Mouse (Mus musculus) intestine, embryonic 15.5 days (tissue): ENCODE data around the gene Adgre5. TPM values are rescaled to one million over a fixed set of nuclear protein-coding genes. Genes with fewer than 3 reads are reported as not detected.
A peak's percentile ranks its signal among the peaks of the same experiment; 100 is the strongest.

Experiments used
- ATAC-seq: fragments of 200-750 bp; cut with Nextera tagmentation; 2 replicates; pipeline ENCODE4 v1.8.0; 2017; ENCODE audit warnings: moderate TSS enrichment, moderate library complexity
- H3K27ac ChIP-seq: fragments of 300-500 bp; sonication (generic); 2 replicates; pipeline ENCODE4 v1.5.1; 2015; ENCODE audit warnings: mild to moderate bottlenecking, inconsistent platforms
- H3K27me3 ChIP-seq: fragments of 300-500 bp; sonication (generic); replicated peaks from 2 replicates; pipeline ENCODE4 v1.6.1; 2015; ENCODE audit warnings: inconsistent platforms
- H3K36me3 ChIP-seq: fragments of 300-500 bp; sonication (generic); 2 replicates; pipeline ENCODE4 v1.6.1; 2015; ENCODE audit warnings: inconsistent platforms
- H3K4me1 ChIP-seq: fragments of 300-500 bp; sonication (generic); replicated peaks from 2 replicates; pipeline ENCODE4 v1.6.1; 2015; ENCODE audit warnings: inconsistent platforms
- H3K4me2 ChIP-seq: fragments of 300-500 bp; sonication (generic); replicated peaks from 2 replicates; pipeline ENCODE4 v1.6.1; 2015; ENCODE audit warnings: mild to moderate bottlenecking, inconsistent platforms
- H3K4me3 ChIP-seq: fragments of 300-500 bp; sonication (generic); replicated peaks from 2 replicates; pipeline ENCODE4 v1.5.1; 2015; ENCODE audit warnings: inconsistent platforms
- H3K9ac ChIP-seq: fragments of 300-500 bp; sonication (generic); 2 replicates; pipeline ENCODE4 v1.6.1; 2015; ENCODE audit warnings: inconsistent platforms
- H3K9me3 ChIP-seq: fragments of 300-500 bp; sonication (generic); 2 replicates; pipeline ENCODE4 v1.6.1; 2016; ENCODE audit warnings: inconsistent platforms
- WGBS: fragments of 180-500 bp; shearing (Covaris S2); methylation state at CpG from one replicate; pipeline ENCODE4 v1.1.7; 2015; 5-methylcytosine and 5-hydroxymethylcytosine counted together
- polyA plus RNA-seq: library from polyadenylated mRNA; unstranded; fragments of >200 nt; fragmentation: Nextera tagmentation; extraction: Ambion mirVana; gene quantifications from 2 replicates; pipeline ENCODE4 v1.2.1, GENCODE M21; 2015

Gene Adgre5
- polyA plus RNA-seq, 1 experiment from 2014 or later, result 35.4 TPM

GRCm38 (mm10) chr8:83694369-83695160 is 46.6 kb downstream of the Adgre5 start:
- no peak overlapping the region for H3K4me2 ChIP-seq
- no peak overlapping the region for H3K4me3 ChIP-seq
- ATAC-seq, result no peak
- 0 out of 2 replicates have a peak overlapping the region, but pooled peaks have one; percentile 9 for H3K27ac ChIP-seq
- peaks cover 23% of the 10 kb centered on the region for H3K36me3 ChIP-seq
- H3K9me3 ChIP-seq, result no peaks in the 10 kb centered on the region
- 70% methylated on average over 11 of the region's 11 CpGs for WGBS
- peaks cover 39% of the 10 kb centered on the region for H3K4me1 ChIP-seq
- no peaks in the 10 kb centered on the region for H3K27me3 ChIP-seq
- H3K9ac ChIP-seq, result no peak overlapping the region

DNA sequence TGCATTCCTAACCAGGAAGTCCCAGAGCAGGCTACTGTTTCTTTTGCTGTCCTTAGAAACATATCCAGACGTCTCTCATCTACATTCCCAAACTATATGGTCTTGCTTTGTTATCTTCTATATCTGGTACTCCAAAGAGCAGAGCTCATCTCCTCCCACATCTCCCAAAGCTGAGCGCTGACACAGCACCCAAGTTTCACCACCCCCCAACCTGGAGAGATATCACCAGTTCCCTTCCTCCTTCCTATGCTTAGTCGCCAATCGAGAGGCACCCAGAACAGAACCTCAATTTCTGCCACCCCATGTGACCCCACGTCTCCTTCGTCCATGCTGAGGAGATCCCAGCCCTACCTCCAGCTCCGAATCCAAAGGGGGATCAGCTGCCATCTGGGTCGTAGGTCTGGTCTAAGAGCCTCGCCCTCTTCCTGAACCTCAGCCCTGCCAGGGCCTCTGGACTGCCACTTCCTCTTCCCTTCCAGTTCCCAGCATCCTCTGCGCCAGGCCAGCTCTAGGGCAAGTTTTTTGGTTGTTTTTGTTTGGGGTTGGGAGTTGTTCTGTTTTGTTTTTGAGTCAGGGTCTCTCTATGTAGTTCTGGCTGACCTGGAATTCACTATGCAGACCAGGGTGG is 47.4 kb downstream of the Adgre5 start:
- peaks cover 25% of the 10 kb centered on the region for H3K36me3 ChIP-seq
- no peak overlapping the region; the same call in 1 of the 2 replicates for H3K4me2 ChIP-seq
- no peak overlapping the region for H3K27ac ChIP-seq
- no peaks in the 10 kb centered on the region for H3K9me3 ChIP-seq
- ATAC-seq, result no peak
- 78% methylated on average over 10 of the region's 10 CpGs for WGBS
- H3K4me3 ChIP-seq, result no peak overlapping the region
- H3K27me3 ChIP-seq, result no peaks in the 10 kb centered on the region
- H3K9ac ChIP-seq, result no peak overlapping the region
- peaks cover 35% of the 10 kb centered on the region for H3K4me1 ChIP-seq

GRCm38 (mm10) chr8:83689264-83689663 is 51.9 kb downstream of the Adgre5 start:
- H3K27ac ChIP-seq, result no peak overlapping the region
- H3K27me3 ChIP-seq, result no peaks in the 10 kb centered on the region
- WGBS, result 94% methylated on average over 6 of the region's 6 CpGs
- no peaks in the 10 kb centered on the region for H3K9me3 ChIP-seq
- no peak overlapping the region for H3K4me2 ChIP-seq
- H3K4me3 ChIP-seq, result no peak overlapping the region
- no peak for ATAC-seq
- no peak overlapping the region for H3K9ac ChIP-seq
- peaks cover 31% of the 10 kb centered on the region for H3K36me3 ChIP-seq
- peaks cover 7% of the 10 kb centered on the region for H3K4me1 ChIP-seq

DNA sequence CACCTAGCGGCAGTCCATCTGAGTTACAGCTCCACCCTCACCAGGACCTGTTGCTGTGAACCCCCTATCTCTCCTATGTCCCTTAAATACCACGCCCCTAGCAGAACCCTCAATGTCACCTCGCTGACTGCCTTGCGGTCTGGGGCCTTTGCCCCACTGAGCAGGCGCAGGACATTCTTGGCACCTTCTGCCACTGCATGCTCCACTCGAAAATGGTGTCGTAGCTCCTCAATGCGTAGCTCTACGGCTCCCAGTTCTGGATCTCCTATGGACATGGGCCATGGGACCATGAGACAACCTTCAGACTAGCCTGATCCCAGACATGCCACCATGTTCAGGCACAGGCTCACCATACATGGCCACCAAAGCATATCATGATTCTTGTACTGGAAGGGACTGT is 56.6 kb downstream of the Adgre5 start:
- peaks cover 34% of the 10 kb centered on the region for H3K36me3 ChIP-seq
- no peak for ATAC-seq
- no peak overlapping the region for H3K9ac ChIP-seq
- no peaks in the 10 kb centered on the region for H3K4me1 ChIP-seq
- WGBS, result 92% methylated on average over 9 of the region's 9 CpGs
- H3K4me2 ChIP-seq, result no peak overlapping the region
- H3K4me3 ChIP-seq, result no peak overlapping the region
- H3K27ac ChIP-seq, result no peak overlapping the region
- no peaks in the 10 kb centered on the region for H3K9me3 ChIP-seq
- H3K27me3 ChIP-seq, result no peaks in the 10 kb centered on the region

- Histone ChIP-seq H3K36me3 (peaks cover 57% of the 10 kb centered on the region), H3K27ac (peak overlapping the region; percentile 75; the same call in 1 of the 2 replicates), H3K9me3 (no peaks in the 10 kb centered on the region), H3K4me3 (no peak overlapping the region), H3K4me2 (no peak overlapping the region), H3K4me1 (no peaks in the 10 kb centered on the region), H3K9ac (no peak overlapping the region), H3K27me3 (no peaks in the 10 kb centered on the region)
- WGBS, result 24% methylated on average over 6 of the region's 6 CpGs
- no peak for ATAC-seq
Measured at GRCm38 (mm10) chr8:83681099-83681498, 60.0 kb downstream of the Adgre5 start.

- H3K9ac ChIP-seq, result no peak overlapping the region
- H3K4me2 ChIP-seq, result no peak overlapping the region
- peak overlapping the region; percentile 75; the same call in 1 of the 2 replicates for H3K27ac ChIP-seq
- H3K27me3 ChIP-seq, result no peaks in the 10 kb centered on the region
- WGBS, result 66% methylated on average over 5 of the region's 5 CpGs
- peaks cover 57% of the 10 kb centered on the region for H3K36me3 ChIP-seq
- ATAC-seq, result no peak
- no peaks in the 10 kb centered on the region for H3K4me1 ChIP-seq
- H3K9me3 ChIP-seq, result no peaks in the 10 kb centered on the region
- H3K4me3 ChIP-seq, result no peak overlapping the region
Measured at GRCm38 (mm10) chr8:83680603-83681002, 60.5 kb downstream of the Adgre5 start.

DNA sequence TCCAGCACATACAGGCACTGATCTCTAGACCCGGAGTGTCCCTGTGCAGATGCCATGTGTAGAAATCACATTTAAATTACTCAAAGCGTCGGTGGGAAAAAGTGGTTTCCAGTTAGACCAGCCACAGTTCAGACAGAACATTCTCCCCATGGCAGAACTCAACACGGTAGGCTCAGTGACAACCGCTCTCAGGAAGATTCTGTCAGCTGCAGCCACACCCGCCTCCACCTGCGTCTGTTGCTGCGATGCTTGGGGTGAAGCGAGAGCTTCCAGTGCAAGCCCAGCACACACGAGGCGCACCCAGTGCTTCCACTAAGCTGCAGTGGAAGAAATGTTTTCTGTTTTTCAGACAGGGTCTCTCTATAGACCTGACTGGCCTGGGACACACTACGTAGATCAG is 61.3 kb downstream of the Adgre5 start:
- Histone ChIP-seq H3K9ac (no peak overlapping the region), H3K36me3 (peaks cover 59% of the 10 kb centered on the region), H3K27ac (no peak overlapping the region), H3K4me3 (no peak overlapping the region), H3K4me1 (no peaks in the 10 kb centered on the region), H3K27me3 (no peaks in the 10 kb centered on the region), H3K9me3 (no peaks in the 10 kb centered on the region), H3K4me2 (no peak overlapping the region)
- WGBS, result 91% methylated on average over 12 of the region's 12 CpGs
- no peak for ATAC-seq

DNA sequence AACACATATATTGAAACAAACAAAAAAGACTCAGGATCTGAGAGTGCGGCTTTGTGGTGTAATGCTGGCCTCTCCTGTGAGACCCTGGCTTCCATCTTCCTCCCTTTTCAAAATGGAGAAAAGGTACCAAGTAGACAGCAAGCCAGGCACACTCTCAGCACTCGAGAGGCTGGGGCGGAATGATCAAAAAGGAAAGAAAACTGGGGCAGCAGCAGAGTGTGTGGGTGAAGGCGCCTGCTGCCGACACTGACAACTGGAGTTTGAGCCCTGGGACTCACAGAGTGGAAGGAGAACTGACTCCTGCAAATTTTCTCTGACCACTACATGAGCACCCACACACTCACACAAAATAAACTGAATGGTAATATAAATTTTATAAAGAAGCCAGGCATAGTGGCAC is 66.6 kb downstream of the Adgre5 start:
- Histone ChIP-seq H3K4me2 (no peak overlapping the region), H3K4me3 (no peak overlapping the region), H3K36me3 (peaks cover 58% of the 10 kb centered on the region), H3K27me3 (no peaks in the 10 kb centered on the region), H3K9ac (no peak overlapping the region), H3K4me1 (no peaks in the 10 kb centered on the region), H3K27ac (no peak overlapping the region), H3K9me3 (no peaks in the 10 kb centered on the region)
- no peak for ATAC-seq
- WGBS, result 87% methylated on average over 5 of the region's 5 CpGs

Other genes starting within 250 kb of the Adgre5 start
- not detected in 2 replicates for gene Olfr370, start 205.5 kb downstream of the Adgre5 start, polyA plus RNA-seq
- 370 and 398 TPM in 2 replicates for gene Ndufb7, start 174.7 kb downstream of the Adgre5 start, polyA plus RNA-seq
- gene Tecr, start 133.4 kb downstream of the Adgre5 start, polyA plus RNA-seq, result 610 and 639 TPM in 2 replicates
- 47.0 and 48.2 TPM in 2 replicates for gene Dnajb1, start 133.1 kb downstream of the Adgre5 start, polyA plus RNA-seq
- 163 and 166 TPM in 2 replicates for gene Gipc1, start 88.6 kb downstream of the Adgre5 start, polyA plus RNA-seq
- 1.2 and 1.6 TPM in 2 replicates for gene Ptger1, start 74.6 kb downstream of the Adgre5 start, polyA plus RNA-seq
- 34.4 and 35.2 TPM in 2 replicates for gene Pkn1, start 42.1 kb downstream of the Adgre5 start, polyA plus RNA-seq
- 215 and 226 TPM in 2 replicates for gene Ddx39, start 26.1 kb downstream of the Adgre5 start, polyA plus RNA-seq
- 11.0 and 13.4 TPM in 2 replicates for gene Adgrl1, start 158.8 kb upstream of the Adgre5 start, polyA plus RNA-seq
- gene Gm10644, start 213.9 kb upstream of the Adgre5 start, polyA plus RNA-seq, result 0.44 and 0.47 TPM in 2 replicates
- gene Asf1b, start 214.2 kb upstream of the Adgre5 start, polyA plus RNA-seq, result 57.8 and 60.9 TPM in 2 replicates
- 115 and 121 TPM in 2 replicates for gene Prkaca, start 231.7 kb upstream of the Adgre5 start, polyA plus RNA-seq